Mouse (Mus musculus): ENCODE measurements around the gene Ptpre. TPM values are rescaled to one million over a fixed set of nuclear protein-coding genes. Genes with fewer than 3 reads are reported as not detected.
"Not testable (repeated sequence)": the region's sequence is repeated elsewhere in the genome, so short reads cannot be mapped to it uniquely, and the experiment has no call there.

Ptpre gene
- polyA plus RNA-seq, 1 experiment from 2014 or later: 4.7 TPM

GRCm38 (mm10) chr7:135689396-135689795, 152.1 kb downstream of the Ptpre start:
- no peaks in the 10 kb centered on the region for H3K4me1 ChIP-seq (replicated peaks; ENCODE audit: control insufficient read depth, insufficient read depth, low read length)
- 91% methylated on average over 7 of the region's 7 CpGs for WGBS
- no peak for ATAC-seq

GRCm38 (mm10) chr7:135691941-135692340, 154.7 kb downstream of the Ptpre start:
- Histone ChIP-seq H3K4me3 (ENCODE audit: low read depth, low read length) (no peak overlapping the region), H3K9ac (ENCODE audit: low read depth, low read length) (no peak overlapping the region), H3K4me1 (replicated peaks; ENCODE audit: control insufficient read depth, insufficient read depth, low read length) (no peaks in the 10 kb centered on the region), H3K27ac (ENCODE audit: low read depth, low read length) (no peak overlapping the region), H3K36me3 (ENCODE audit: control insufficient read depth, insufficient read depth) (peaks cover 72% of the 10 kb centered on the region), H3K27me3 (replicated peaks; ENCODE audit: control insufficient read depth, insufficient read depth, low read length) (no peaks in the 10 kb centered on the region), H3K9me3 (ENCODE audit: control insufficient read depth) (no peaks in the 10 kb centered on the region), H3K4me2 (replicated peaks; ENCODE audit: low read depth) (no peak overlapping the region)
- 86% methylated on average over 5 of the region's 5 CpGs for WGBS
- TF ChIP-seq CTCF (IDR thresholded peaks at IDR 0.05; ENCODE audit: low read depth): no peak
- ATAC-seq: no peak

More at GRCm38 (mm10) chr7:135689396-135689795, 152.1 kb downstream of the Ptpre start:
- H3K9me3 ChIP-seq (ENCODE audit: control insufficient read depth): no peaks in the 10 kb centered on the region
- no peak overlapping the region for H3K9ac ChIP-seq (ENCODE audit: low read depth, low read length)
- TF ChIP-seq CTCF (IDR thresholded peaks at IDR 0.05; ENCODE audit: low read depth): no peak
- H3K27ac ChIP-seq (ENCODE audit: low read depth, low read length): no peak overlapping the region
- H3K27me3 ChIP-seq (replicated peaks; ENCODE audit: control insufficient read depth, insufficient read depth, low read length): no peaks in the 10 kb centered on the region
- H3K4me3 ChIP-seq (ENCODE audit: low read depth, low read length): no peak overlapping the region
- H3K36me3 ChIP-seq (ENCODE audit: control insufficient read depth, insufficient read depth): peaks cover 69% of the 10 kb centered on the region
- H3K4me2 ChIP-seq (replicated peaks; ENCODE audit: low read depth): no peak overlapping the region

GRCm38 (mm10) chr7:135694130-135694529, 156.8 kb downstream of the Ptpre start:
- 91% methylated on average over 4 of the region's 4 CpGs for WGBS
- no peak for TF ChIP-seq CTCF (IDR thresholded peaks at IDR 0.05; ENCODE audit: low read depth)
- Histone ChIP-seq H3K9me3 (ENCODE audit: control insufficient read depth) (no peaks in the 10 kb centered on the region), H3K4me1 (replicated peaks; ENCODE audit: control insufficient read depth, insufficient read depth, low read length) (no peaks in the 10 kb centered on the region), H3K27me3 (replicated peaks; ENCODE audit: control insufficient read depth, insufficient read depth, low read length) (no peaks in the 10 kb centered on the region), H3K36me3 (ENCODE audit: control insufficient read depth, insufficient read depth) (peaks cover 52% of the 10 kb centered on the region), H3K9ac (ENCODE audit: low read depth, low read length) (no peak overlapping the region), H3K27ac (ENCODE audit: low read depth, low read length) (no peak overlapping the region), H3K4me2 (replicated peaks; ENCODE audit: low read depth) (no peak overlapping the region), H3K4me3 (ENCODE audit: low read depth, low read length) (no peak overlapping the region)
- ATAC-seq: no peak

- no peak for ATAC-seq
- Histone ChIP-seq H3K27ac (ENCODE audit: low read depth, low read length) (no peak overlapping the region; the same call in 1 of the 2 replicates), H3K9me3 (ENCODE audit: control insufficient read depth) (no peaks in the 10 kb centered on the region), H3K4me2 (replicated peaks; ENCODE audit: low read depth) (no peak overlapping the region), H3K36me3 (ENCODE audit: control insufficient read depth, insufficient read depth) (peaks cover 47% of the 10 kb centered on the region), H3K9ac (ENCODE audit: low read depth, low read length) (no peak overlapping the region), H3K27me3 (replicated peaks; ENCODE audit: control insufficient read depth, insufficient read depth, low read length) (no peaks in the 10 kb centered on the region), H3K4me1 (replicated peaks; ENCODE audit: control insufficient read depth, insufficient read depth, low read length) (no peaks in the 10 kb centered on the region), H3K4me3 (ENCODE audit: low read depth, low read length) (no peak overlapping the region)
- TF ChIP-seq CTCF (IDR thresholded peaks at IDR 0.05; ENCODE audit: low read depth): no peak
- 95% methylated on average over 5 of the region's 5 CpGs for WGBS
Measured at GRCm38 (mm10) chr7:135694796-135695195, 157.5 kb downstream of the Ptpre start.

- peaks cover 48% of the 10 kb centered on the region for H3K36me3 ChIP-seq (ENCODE audit: control insufficient read depth, insufficient read depth)
- TF ChIP-seq CTCF (IDR thresholded peaks at IDR 0.05; ENCODE audit: low read depth): no peak
- no peak for ATAC-seq
- 85% methylated on average over 4 of the region's 4 CpGs for WGBS
- H3K9me3 ChIP-seq (ENCODE audit: control insufficient read depth): no peaks in the 10 kb centered on the region
- no peaks in the 10 kb centered on the region for H3K27me3 ChIP-seq (replicated peaks; ENCODE audit: control insufficient read depth, insufficient read depth, low read length)
- H3K4me1 ChIP-seq (replicated peaks; ENCODE audit: control insufficient read depth, insufficient read depth, low read length): no peaks in the 10 kb centered on the region
- no peak overlapping the region for H3K27ac ChIP-seq (ENCODE audit: low read depth, low read length)
- no peak overlapping the region for H3K9ac ChIP-seq (ENCODE audit: low read depth, low read length)
- H3K4me3 ChIP-seq (ENCODE audit: low read depth, low read length): no peak overlapping the region
- H3K4me2 ChIP-seq (replicated peaks; ENCODE audit: low read depth): no peak overlapping the region
Measured at GRCm38 (mm10) chr7:135696127-135696526, 158.8 kb downstream of the Ptpre start.

GRCm38 (mm10) chr7:135697021-135697740, 159.9 kb downstream of the Ptpre start:
- not testable (repeated sequence) for H3K27ac ChIP-seq (ENCODE audit: low read depth, low read length); ATAC-seq; H3K4me1 ChIP-seq (replicated peaks; ENCODE audit: control insufficient read depth, insufficient read depth, low read length); H3K9ac ChIP-seq (ENCODE audit: low read depth, low read length); H3K4me3 ChIP-seq (ENCODE audit: low read depth, low read length); H3K9me3 ChIP-seq (ENCODE audit: control insufficient read depth); H3K4me2 ChIP-seq (replicated peaks; ENCODE audit: low read depth); H3K27me3 ChIP-seq (replicated peaks; ENCODE audit: control insufficient read depth, insufficient read depth, low read length)
- 81% methylated on average over 5 of the region's 5 CpGs for WGBS
- peaks cover 46% of the 10 kb centered on the region for H3K36me3 ChIP-seq (ENCODE audit: control insufficient read depth, insufficient read depth)

Data from intestine, postnatal 0 days (tissue).